Mouse (Mus musculus): ENCODE results near the gene Nsrp1. TPM values are rescaled to one million over a fixed set of nuclear protein-coding genes. Genes with fewer than 3 reads are reported as not detected.
A peak's percentile ranks its signal among the peaks of the same experiment; 100 is the strongest.

Nsrp1 gene
- total and polyA plus RNA-seq, 2 experiments: 0.75 to 3.7 TPM

GRCm38 (mm10) chr11:77094136-77094535 is 15.9 kb upstream of the Nsrp1 start:
- H3K9ac ChIP-seq (ENCODE audit: low read depth, low read length): no peak overlapping the region
- no peak overlapping the region for H3K4me3 ChIP-seq (ENCODE audit: insufficient read depth, low read depth, low read length)
- H3K4me1 ChIP-seq (ENCODE audit: control insufficient read depth, insufficient read depth, low read length): 0 out of 2 replicates have a peak, but pooled peaks cover 3% of the 10 kb centered on the region
- TF ChIP-seq POLR2A (IDR thresholded peaks at IDR 0.05; ENCODE audit: extremely low read depth, insufficient read depth, low read length): no peak
- TF ChIP-seq CTCF (IDR thresholded peaks at IDR 0.05; ENCODE audit: low read depth, low read length): no peak
- H3K27ac ChIP-seq (replicated peaks; ENCODE audit: insufficient read depth, low read depth, low read length): no peak overlapping the region
- WGBS: 81% methylated on average over 8 of the region's 8 CpGs
- H3K79me2 ChIP-seq (ENCODE audit: control insufficient read depth, insufficient read depth, low read length): no peaks in the 10 kb centered on the region
- no peak for DNase-seq (ENCODE audit: extremely low read depth, low read depth, low spot score)
- H3K27me3 ChIP-seq (ENCODE audit: control insufficient read depth, insufficient read depth, low read length): no peaks in the 10 kb centered on the region
- H3K36me3 ChIP-seq (ENCODE audit: control insufficient read depth, insufficient read depth, low read length): no peaks in the 10 kb centered on the region

- no peak for TF ChIP-seq POLR2A (IDR thresholded peaks at IDR 0.05; ENCODE audit: extremely low read depth, insufficient read depth, low read length)
- TF ChIP-seq CTCF (IDR thresholded peaks at IDR 0.05; ENCODE audit: low read depth, low read length): peak; percentile 55
- Histone ChIP-seq H3K27ac (replicated peaks; ENCODE audit: insufficient read depth, low read depth, low read length) (no peak overlapping the region), H3K9ac (ENCODE audit: low read depth, low read length) (no peak overlapping the region), H3K27me3 (ENCODE audit: control insufficient read depth, insufficient read depth, low read length) (no peaks in the 10 kb centered on the region), H3K4me3 (ENCODE audit: insufficient read depth, low read depth, low read length) (no peak overlapping the region), H3K4me1 (ENCODE audit: control insufficient read depth, insufficient read depth, low read length) (no peaks in the 10 kb centered on the region), H3K36me3 (ENCODE audit: control insufficient read depth, insufficient read depth, low read length) (no peaks in the 10 kb centered on the region), H3K79me2 (ENCODE audit: control insufficient read depth, insufficient read depth, low read length) (no peaks in the 10 kb centered on the region)
- no peak for DNase-seq (ENCODE audit: extremely low read depth, low read depth, low spot score)
- 4% methylated on average over 11 of the region's 11 CpGs for WGBS
Measured at GRCm38 (mm10) chr11:77093208-77093607, 15.0 kb upstream of the Nsrp1 start.

- H3K79me2 ChIP-seq (ENCODE audit: control insufficient read depth, insufficient read depth, low read length): no peaks in the 10 kb centered on the region
- no peaks in the 10 kb centered on the region for H3K4me1 ChIP-seq (ENCODE audit: control insufficient read depth, insufficient read depth, low read length)
- 64% methylated on average over 2 of the region's 2 CpGs for WGBS
- DNase-seq (ENCODE audit: extremely low read depth, low read depth, low spot score): no peak
- no peak overlapping the region for H3K27ac ChIP-seq (replicated peaks; ENCODE audit: insufficient read depth, low read depth, low read length)
- H3K4me3 ChIP-seq (ENCODE audit: insufficient read depth, low read depth, low read length): no peak overlapping the region
- no peaks in the 10 kb centered on the region for H3K36me3 ChIP-seq (ENCODE audit: control insufficient read depth, insufficient read depth, low read length)
- no peak overlapping the region for H3K9ac ChIP-seq (ENCODE audit: low read depth, low read length)
- H3K27me3 ChIP-seq (ENCODE audit: control insufficient read depth, insufficient read depth, low read length): no peaks in the 10 kb centered on the region
- no peak for TF ChIP-seq POLR2A (IDR thresholded peaks at IDR 0.05; ENCODE audit: extremely low read depth, insufficient read depth, low read length)
- no peak for TF ChIP-seq CTCF (IDR thresholded peaks at IDR 0.05; ENCODE audit: low read depth, low read length)
Measured at GRCm38 (mm10) chr11:77089162-77089561, 10.9 kb upstream of the Nsrp1 start.

GRCm38 (mm10) chr11:77087004-77087403 is 8.8 kb upstream of the Nsrp1 start:
- Histone ChIP-seq H3K4me3 (ENCODE audit: insufficient read depth, low read depth, low read length) (no peak overlapping the region), H3K4me1 (ENCODE audit: control insufficient read depth, insufficient read depth, low read length) (no peaks in the 10 kb centered on the region), H3K79me2 (ENCODE audit: control insufficient read depth, insufficient read depth, low read length) (no peaks in the 10 kb centered on the region), H3K27me3 (ENCODE audit: control insufficient read depth, insufficient read depth, low read length) (no peaks in the 10 kb centered on the region), H3K9ac (ENCODE audit: low read depth, low read length) (no peak overlapping the region), H3K36me3 (ENCODE audit: control insufficient read depth, insufficient read depth, low read length) (no peaks in the 10 kb centered on the region), H3K27ac (replicated peaks; ENCODE audit: insufficient read depth, low read depth, low read length) (no peak overlapping the region)
- DNase-seq (ENCODE audit: extremely low read depth, low read depth, low spot score): no peak
- 89% methylated on average over 2 of the region's 2 CpGs for WGBS
- TF ChIP-seq POLR2A (IDR thresholded peaks at IDR 0.05; ENCODE audit: extremely low read depth, insufficient read depth, low read length) (no peak), CTCF (IDR thresholded peaks at IDR 0.05; ENCODE audit: low read depth, low read length) (no peak)

DNA sequence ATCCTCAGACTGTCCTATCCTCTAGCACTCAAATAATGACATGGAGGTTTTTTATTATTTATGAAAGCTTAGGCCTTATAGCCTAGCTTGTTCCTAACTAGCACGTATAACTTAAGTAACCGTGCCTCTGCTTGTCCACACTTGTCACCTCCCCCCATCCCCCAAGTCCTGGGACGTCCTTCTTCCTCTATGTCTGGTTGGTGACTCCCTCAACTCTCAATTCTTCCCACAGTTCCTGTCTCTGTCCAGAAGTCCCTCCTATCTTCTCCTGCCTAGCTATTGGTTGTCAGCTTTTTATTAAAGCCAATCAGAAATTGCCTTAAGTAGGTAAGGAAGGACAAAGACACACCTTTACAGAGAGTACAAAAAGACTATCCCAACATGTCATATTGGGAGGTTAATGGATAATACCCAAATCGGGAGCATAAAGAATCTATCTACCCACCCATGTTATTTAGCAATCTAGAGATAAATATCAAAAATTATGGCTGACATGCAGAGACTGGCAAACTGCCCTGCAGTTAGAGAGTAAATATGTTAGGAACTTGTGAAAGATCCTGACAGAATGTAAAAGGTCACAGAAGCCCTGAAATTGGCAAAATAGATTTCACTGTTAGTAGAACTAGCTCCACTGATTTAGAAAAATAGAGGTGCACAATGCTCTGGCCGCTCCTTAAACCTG is 5.9 kb upstream of the Nsrp1 start:
- DNase-seq (ENCODE audit: extremely low read depth, low read depth, low spot score): no peak
- TF ChIP-seq CTCF (IDR thresholded peaks at IDR 0.05; ENCODE audit: low read depth, low read length) (no peak), POLR2A (IDR thresholded peaks at IDR 0.05; ENCODE audit: extremely low read depth, insufficient read depth, low read length) (no peak)
- no peaks in the 10 kb centered on the region for H3K4me1 ChIP-seq (ENCODE audit: control insufficient read depth, insufficient read depth, low read length)
- no peak overlapping the region for H3K4me3 ChIP-seq (ENCODE audit: insufficient read depth, low read depth, low read length)
- no peak overlapping the region for H3K27ac ChIP-seq (replicated peaks; ENCODE audit: insufficient read depth, low read depth, low read length)
- no peaks in the 10 kb centered on the region for H3K27me3 ChIP-seq (ENCODE audit: control insufficient read depth, insufficient read depth, low read length)
- no peak overlapping the region for H3K9ac ChIP-seq (ENCODE audit: low read depth, low read length)
- no peaks in the 10 kb centered on the region for H3K79me2 ChIP-seq (ENCODE audit: control insufficient read depth, insufficient read depth, low read length)
- 67% methylated on average over 5 of the region's 5 CpGs for WGBS
- H3K36me3 ChIP-seq (ENCODE audit: control insufficient read depth, insufficient read depth, low read length): no peaks in the 10 kb centered on the region

GRCm38 (mm10) chr11:77079361-77079760 is 1.1 kb upstream of the Nsrp1 start:
- TF ChIP-seq POLR2A (IDR thresholded peaks at IDR 0.05; ENCODE audit: extremely low read depth, insufficient read depth, low read length): no peak
- TF ChIP-seq CTCF (IDR thresholded peaks at IDR 0.05; ENCODE audit: low read depth, low read length): no peak
- Histone ChIP-seq H3K9ac (ENCODE audit: low read depth, low read length) (no peak overlapping the region), H3K79me2 (ENCODE audit: control insufficient read depth, insufficient read depth, low read length) (peaks cover 14% of the 10 kb centered on the region; the same call in 1 of the 2 replicates), H3K27ac (replicated peaks; ENCODE audit: insufficient read depth, low read depth, low read length) (no peak overlapping the region), H3K4me1 (ENCODE audit: control insufficient read depth, insufficient read depth, low read length) (no peaks in the 10 kb centered on the region), H3K4me3 (ENCODE audit: insufficient read depth, low read depth, low read length) (no peak overlapping the region), H3K36me3 (ENCODE audit: control insufficient read depth, insufficient read depth, low read length) (peaks cover 10% of the 10 kb centered on the region), H3K27me3 (ENCODE audit: control insufficient read depth, insufficient read depth, low read length) (no peaks in the 10 kb centered on the region)
- WGBS: 95% methylated on average over 1 of the region's 1 CpGs
- DNase-seq (ENCODE audit: extremely low read depth, low read depth, low spot score): no peak

Measured in liver, adult 2 months (tissue).